Mouse (Mus musculus) adrenal gland, adult 10 weeks (tissue): Measurements from ENCODE around the gene March5. TPM values are rescaled to one million over a fixed set of nuclear protein-coding genes. Genes with fewer than 3 reads are reported as not detected.

ENCODE experiments used
- polyA plus RNA-seq: library from polyadenylated mRNA; stranded (reverse); fragments of 350-450 nt; fragmentation: Illumina TruSeq; extraction: RNeasy Lipid Tissue Mini Kit (QIAGEN cat#74804); gene quantifications from one replicate; pipeline ENCODE4 v1.2.3, GENCODE M21; 2014; ENCODE audit warnings: low read depth, low replicate concordance

Gene March5
- 230 TPM for polyA plus RNA-seq

GRCm38 (mm10) chr19:37207303-37208175, at the start of gene March5:
Gene March5, plus strand, starts transcription at chr19:37207543.

DNA sequence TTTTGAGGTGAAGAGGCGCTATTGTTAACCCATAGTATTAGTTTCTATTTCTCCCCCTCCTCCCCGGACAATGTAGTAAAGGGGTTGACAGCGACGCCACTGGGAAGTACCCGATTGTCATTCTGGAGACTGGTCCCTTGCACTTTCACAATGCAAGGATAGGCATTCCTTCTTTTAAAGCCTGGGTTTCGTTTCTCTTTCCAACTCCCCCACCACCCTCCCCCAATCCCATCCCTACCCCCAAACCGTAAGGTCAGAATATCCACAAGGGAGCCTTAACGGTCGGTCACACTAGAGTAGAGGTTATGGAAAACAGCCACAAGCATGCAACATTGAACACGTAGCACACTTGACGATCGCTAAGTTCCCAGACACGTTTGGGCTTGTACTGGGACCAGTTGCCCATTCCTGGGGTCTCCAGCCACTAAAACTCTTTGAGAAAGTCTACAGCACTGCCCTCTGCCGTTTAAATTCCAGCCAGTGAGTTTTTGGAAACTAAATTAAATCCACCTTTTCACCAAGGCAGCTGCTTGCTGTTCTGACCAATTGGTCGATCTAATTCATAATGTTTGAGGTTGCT, 923 bp downstream of the March5 start, which contains the start of gene Cpeb3:
Gene Cpeb3, minus strand, starts transcription at position 426 of the 580 bp plus-strand sequence.

Other genes starting within 250 kb of the March5 start
- gene Cpeb3, start 1.1 kb downstream of the March5 start, polyA plus RNA-seq = 20.5 TPM
- 196 TPM for gene Ide, start 130.3 kb downstream of the March5 start, polyA plus RNA-seq
- gene Kif11, start 168.9 kb downstream of the March5 start, polyA plus RNA-seq = 8.4 TPM
- 105 TPM for gene Hhex, start 227.3 kb downstream of the March5 start, polyA plus RNA-seq